Mouse (Mus musculus) myocyte (in vitro differentiated cells): ENCODE results near the gene Chst15. TPM values are rescaled to one million over a fixed set of nuclear protein-coding genes. Genes with fewer than 3 reads are reported as not detected.

Experiments used
- H3K27me3 ChIP-seq: one replicate; pipeline ENCODE4 v1.6.1; 2011; ENCODE audit not compliant: control insufficient read depth, insufficient read depth, insufficient read length
- H3K36me3 ChIP-seq: one replicate; pipeline ENCODE4 v1.6.1; 2011; ENCODE audit not compliant: control insufficient read depth, insufficient read depth
- H3K4me2 ChIP-seq: one replicate; pipeline ENCODE4 v1.6.1; 2011; ENCODE audit warnings: low read depth, control low read depth
- H3K4me3 ChIP-seq: one replicate; pipeline ENCODE4 v1.5.1; 2011; ENCODE audit warnings: mild to moderate bottlenecking, control low read depth, moderate library complexity
- H3K79me2 ChIP-seq: one replicate; pipeline ENCODE4 v1.6.1; 2011; ENCODE audit not compliant: control insufficient read depth, insufficient read depth
- H3ac ChIP-seq: one replicate; pipeline ENCODE4 v1.6.1; 2011; ENCODE audit not compliant: control insufficient read depth, insufficient read length
- CEBPB ChIP-seq: IDR thresholded peaks from 2 replicates; pipeline ENCODE4 v1.6.1; 2011; ENCODE audit warnings: mild to moderate bottlenecking, moderate library complexity; ENCODE audit not compliant: poor library complexity, insufficient read depth, severe bottlenecking
- E2F4 ChIP-seq: IDR thresholded peaks from one replicate; pipeline ENCODE4 v1.6.1; 2011; ENCODE audit warnings: mild to moderate bottlenecking, control low read depth, moderate library complexity; ENCODE audit not compliant: insufficient read depth
- MAX ChIP-seq: IDR thresholded peaks from one replicate; pipeline ENCODE4 v1.6.1; 2011; ENCODE audit warnings: low read depth, mild to moderate bottlenecking, control low read depth
- MYOD1 ChIP-seq, 3 experiments: IDR thresholded peaks; one replicate each; pipeline ENCODE4 v1.6.1; 2011; ENCODE audit warnings: control low read depth in 2 of 3, low read depth in 2 of 3, mild to moderate bottlenecking in 2 of 3, moderate library complexity in 1 of 3; ENCODE audit not compliant: insufficient read length in 2 of 3, control insufficient read depth in 1 of 3
- MYOG ChIP-seq, 3 experiments: IDR thresholded peaks; one replicate each; pipeline ENCODE4 v1.6.1; 2011; ENCODE audit warnings: control low read depth in 2 of 3, low read depth in 2 of 3, mild to moderate bottlenecking in 2 of 3; ENCODE audit not compliant: insufficient read length in 2 of 3, control insufficient read depth in 1 of 3, insufficient read depth in 1 of 3
- POLR2A ChIP-seq: IDR thresholded peaks from one replicate; pipeline ENCODE4 v1.6.1; 2011; ENCODE audit warnings: low read depth, mild to moderate bottlenecking, control low read depth, moderate library complexity; ENCODE audit not compliant: insufficient read length
- POLR2AphosphoS2 ChIP-seq: IDR thresholded peaks from one replicate; pipeline ENCODE4 v1.6.1; 2011; ENCODE audit warnings: low read depth, control low read depth; ENCODE audit not compliant: insufficient read length
- REST ChIP-seq: IDR thresholded peaks from one replicate; pipeline ENCODE4 v1.6.1; 2011; ENCODE audit warnings: mild to moderate bottlenecking, control low read depth, moderate library complexity; ENCODE audit not compliant: insufficient read depth, insufficient read length
- SRF ChIP-seq: IDR thresholded peaks from one replicate; pipeline ENCODE4 v1.6.1; 2011; ENCODE audit warnings: low read depth; ENCODE audit not compliant: control insufficient read depth, insufficient read length
- TCF12 ChIP-seq: IDR thresholded peaks from one replicate; pipeline ENCODE4 v1.6.1; 2011; ENCODE audit warnings: mild to moderate bottlenecking, control low read depth; ENCODE audit not compliant: poor library complexity, insufficient read depth, severe bottlenecking
- TCF3 ChIP-seq: IDR thresholded peaks from one replicate; pipeline ENCODE4 v1.6.1; 2011; ENCODE audit warnings: low read depth, control low read depth; ENCODE audit not compliant: insufficient read length
- USF1 ChIP-seq: IDR thresholded peaks from one replicate; pipeline ENCODE4 v1.6.1; 2011; ENCODE audit warnings: low read depth, mild to moderate bottlenecking, control low read depth, moderate library complexity
- polyA plus RNA-seq: library from polyadenylated mRNA; unstranded; fragments of >200 nt; fragmentation: generic; extraction: Trizol; gene quantifications from one replicate; pipeline ENCODE4 v1.2.1, GENCODE M21; 2012; ENCODE audit warnings: missing spikeins

Chst15 gene
- polyA plus RNA-seq, 1 experiment: 13.4 TPM

- no peak overlapping the region for H3K4me2 ChIP-seq
- no peaks in the 10 kb centered on the region for H3K79me2 ChIP-seq
- H3ac ChIP-seq: no peak overlapping the region
- no peak overlapping the region for H3K4me3 ChIP-seq
- TF ChIP-seq MYOG (IDR thresholded peaks at IDR 0.05; ENCODE audit: control insufficient read depth in 1 of 3, insufficient read depth in 1 of 3, insufficient read length in 2 of 3, low read depth in 2 of 3) (no peak), SRF (no peak), TCF3 (no peak), E2F4 (no peak), POLR2A (no peak), REST (no peak), POLR2AphosphoS2 (no peak), TCF12 (no peak), MAX (no peak), CEBPB (no peak), USF1 (no peak), MYOD1 (IDR thresholded peaks at IDR 0.05; ENCODE audit: control insufficient read depth in 1 of 3, insufficient read length in 2 of 3, low read depth in 2 of 3) (no peak)
- no peaks in the 10 kb centered on the region for H3K36me3 ChIP-seq
- no peaks in the 10 kb centered on the region for H3K27me3 ChIP-seq
Measured at GRCm38 (mm10) chr7:132336781-132337180, 19.8 kb upstream of the Chst15 start.

- Histone ChIP-seq H3K27me3 (no peaks in the 10 kb centered on the region), H3K79me2 (no peaks in the 10 kb centered on the region), H3ac (no peak overlapping the region), H3K4me2 (no peak overlapping the region), H3K4me3 (no peak overlapping the region), H3K36me3 (no peaks in the 10 kb centered on the region)
- TF ChIP-seq TCF12: no peak
- TF ChIP-seq TCF3: no peak
- TF ChIP-seq E2F4: no peak
- TF ChIP-seq POLR2AphosphoS2: no peak
- no peak for TF ChIP-seq MYOD1 (IDR thresholded peaks at IDR 0.05; ENCODE audit: control insufficient read depth in 1 of 3, insufficient read length in 2 of 3, low read depth in 2 of 3)
- no peak for TF ChIP-seq CEBPB
Measured at GRCm38 (mm10) chr7:132335367-132335766, 18.3 kb upstream of the Chst15 start.

GRCm38 (mm10) chr7:132333078-132333477 is 16.1 kb upstream of the Chst15 start:
- Histone ChIP-seq H3K79me2 (no peaks in the 10 kb centered on the region), H3K36me3 (no peaks in the 10 kb centered on the region), H3K27me3 (no peaks in the 10 kb centered on the region), H3K4me2 (no peak overlapping the region), H3ac (no peak overlapping the region), H3K4me3 (no peak overlapping the region)
- TF ChIP-seq MYOG (IDR thresholded peaks at IDR 0.05; ENCODE audit: control insufficient read depth in 1 of 3, insufficient read depth in 1 of 3, insufficient read length in 2 of 3, low read depth in 2 of 3) (no peak), SRF (no peak), TCF3 (no peak), TCF12 (no peak), POLR2AphosphoS2 (no peak), REST (no peak), CEBPB (no peak), USF1 (no peak), E2F4 (no peak), MAX (no peak), POLR2A (no peak), MYOD1 (IDR thresholded peaks at IDR 0.05; ENCODE audit: control insufficient read depth in 1 of 3, insufficient read length in 2 of 3, low read depth in 2 of 3) (no peak)

GRCm38 (mm10) chr7:132332176-132332575 is 15.1 kb upstream of the Chst15 start:
- TF ChIP-seq CEBPB: no peak
- TF ChIP-seq MAX: no peak
- TF ChIP-seq USF1: no peak
- no peak for TF ChIP-seq TCF3
- TF ChIP-seq POLR2A: no peak
- TF ChIP-seq REST: no peak
- TF ChIP-seq TCF12: no peak
- TF ChIP-seq SRF: no peak
- TF ChIP-seq E2F4: no peak
- TF ChIP-seq MYOD1 (IDR thresholded peaks at IDR 0.05; ENCODE audit: control insufficient read depth in 1 of 3, insufficient read length in 2 of 3, low read depth in 2 of 3): no peak
- TF ChIP-seq MYOG (IDR thresholded peaks at IDR 0.05; ENCODE audit: control insufficient read depth in 1 of 3, insufficient read depth in 1 of 3, insufficient read length in 2 of 3, low read depth in 2 of 3): no peak
- no peak overlapping the region for H3K4me3 ChIP-seq
- H3K79me2 ChIP-seq: no peaks in the 10 kb centered on the region
- H3K4me2 ChIP-seq: no peak overlapping the region
- H3K27me3 ChIP-seq: no peaks in the 10 kb centered on the region
- no peak overlapping the region for H3ac ChIP-seq
- no peaks in the 10 kb centered on the region for H3K36me3 ChIP-seq

- no peak overlapping the region for H3K4me3 ChIP-seq
- H3K27me3 ChIP-seq: no peaks in the 10 kb centered on the region
- no peaks in the 10 kb centered on the region for H3K36me3 ChIP-seq
- H3ac ChIP-seq: no peak overlapping the region
- no peaks in the 10 kb centered on the region for H3K79me2 ChIP-seq
- no peak overlapping the region for H3K4me2 ChIP-seq
- TF ChIP-seq REST (no peak), E2F4 (no peak), TCF12 (no peak), MAX (no peak), SRF (no peak), MYOD1 (IDR thresholded peaks at IDR 0.05; ENCODE audit: control insufficient read depth in 1 of 3, insufficient read length in 2 of 3, low read depth in 2 of 3) (no peak), POLR2A (no peak), CEBPB (no peak), TCF3 (no peak), POLR2AphosphoS2 (no peak), USF1 (no peak), MYOG (IDR thresholded peaks at IDR 0.05; ENCODE audit: control insufficient read depth in 1 of 3, insufficient read depth in 1 of 3, insufficient read length in 2 of 3, low read depth in 2 of 3) (no peak)
Measured at GRCm38 (mm10) chr7:132330179-132330578, 13.2 kb upstream of the Chst15 start.
